Mouse (Mus musculus) adrenal gland, postnatal 4 days (tissue): Measurements from ENCODE around the gene Ap2a1. TPM values are rescaled to one million over a fixed set of nuclear protein-coding genes. Genes with fewer than 3 reads are reported as not detected.

Experiments used
- DNase-seq, 2 experiments: peaks; one replicate each; pipeline ENCODE4 v3.0.0; 2021 to 2022; ENCODE audit warnings: low spot score in 2 of 2, mixed read lengths in 2 of 2
- total RNA-seq, 2 experiments: library from RNA; stranded (reverse); gene quantifications; 2 replicates each; pipeline ENCODE4 v1.2.3; 2021

Gene Ap2a1
- total RNA-seq, 2 experiments from 2014 or later, result 99.9 to 107 TPM

DNA sequence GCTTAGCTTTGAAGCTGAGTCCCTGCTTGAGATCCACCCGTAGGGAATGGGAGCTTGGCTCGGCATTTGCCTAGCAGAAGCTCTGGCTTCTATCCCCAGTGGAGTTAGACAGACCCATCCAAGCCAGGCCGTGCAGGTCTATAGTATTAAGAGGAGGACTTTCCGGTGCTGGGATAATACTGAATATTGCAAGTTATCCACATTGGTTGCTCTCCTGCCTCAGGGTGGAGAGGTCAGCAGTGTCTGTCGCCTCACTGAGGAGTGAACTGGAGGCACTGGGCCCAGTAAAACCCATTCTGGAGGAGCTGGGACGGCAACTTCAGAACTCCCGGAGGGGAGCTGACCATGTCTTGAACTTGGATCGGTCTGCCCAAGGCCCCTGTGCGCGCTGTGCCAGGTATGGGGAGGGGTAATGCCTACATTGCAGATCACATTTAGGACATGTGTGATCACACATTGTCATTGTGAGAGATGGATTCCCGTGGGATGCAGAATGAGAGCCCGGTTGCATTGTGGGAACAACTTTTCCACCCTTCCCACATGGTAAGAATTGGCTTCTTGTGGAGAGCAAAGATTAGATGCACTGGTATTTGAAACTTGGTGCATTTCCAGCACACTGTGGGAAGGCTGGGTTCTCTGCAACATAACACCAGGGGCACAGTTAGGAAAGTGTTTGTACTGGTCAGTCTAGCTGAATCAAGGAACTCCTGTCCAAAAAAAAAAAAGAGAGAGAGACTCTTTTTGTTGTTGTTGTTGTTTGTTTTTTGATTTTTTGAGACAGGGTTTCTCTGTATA lies 25.0 kb upstream of the Ap2a1 start:
- no peak for DNase-seq

DNA sequence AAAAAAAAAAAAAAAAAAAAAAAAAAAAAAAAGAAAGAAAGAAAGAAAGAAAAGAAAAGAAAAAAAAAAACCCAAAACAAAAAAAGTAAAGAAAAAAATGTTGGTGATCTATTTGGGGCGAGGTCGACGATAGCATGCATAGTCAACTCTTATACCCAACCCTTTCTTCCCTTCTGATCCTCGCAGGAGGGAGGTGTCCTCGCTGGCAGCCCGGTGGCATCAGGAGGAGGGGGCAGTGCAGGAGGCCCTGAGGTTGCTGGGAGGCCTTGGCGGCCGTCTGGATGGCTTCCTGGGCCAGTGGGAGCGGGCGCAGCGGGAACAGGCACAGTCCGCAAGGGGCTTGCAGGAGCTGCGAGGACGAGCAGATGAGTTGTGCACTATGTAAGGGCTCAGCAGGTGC lies 24.3 kb upstream of the Ap2a1 start:
- DNase-seq, result no peak

DNA sequence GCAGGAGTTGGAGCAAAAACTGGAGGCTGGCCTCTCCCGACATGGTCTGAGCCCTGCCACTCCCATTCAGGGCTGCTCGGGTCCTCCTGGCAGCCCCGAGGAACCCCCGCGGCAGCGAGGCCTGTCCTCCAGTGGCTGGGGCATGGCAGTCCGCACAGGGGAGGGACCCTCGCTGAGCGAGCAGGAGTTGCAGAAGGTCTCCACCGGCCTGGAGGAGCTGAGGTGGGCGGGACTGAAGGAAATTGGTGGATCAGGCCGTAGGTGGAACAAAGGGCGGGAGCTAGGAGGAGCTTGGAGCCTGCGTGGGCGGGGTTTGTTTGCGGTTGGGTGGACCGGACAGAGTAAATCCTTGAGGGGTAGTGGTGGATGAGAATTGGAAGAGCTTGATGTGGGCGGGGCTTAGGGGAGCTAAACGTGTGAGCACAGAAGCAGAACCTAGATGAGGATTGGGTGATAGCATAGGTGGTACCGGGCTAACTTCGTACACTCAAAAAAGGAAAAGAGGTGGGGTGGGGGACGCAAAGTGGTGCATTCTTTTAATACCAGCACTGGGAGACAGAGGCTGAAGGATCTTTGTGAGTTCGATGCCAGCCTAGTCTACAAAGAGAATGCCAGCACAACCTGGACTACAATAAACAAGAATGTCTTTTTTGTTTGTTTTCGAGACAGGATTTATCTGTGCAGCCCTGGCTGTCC lies 23.5 kb upstream of the Ap2a1 start:
- DNase-seq, result peak; percentile 65 to 81

DNA sequence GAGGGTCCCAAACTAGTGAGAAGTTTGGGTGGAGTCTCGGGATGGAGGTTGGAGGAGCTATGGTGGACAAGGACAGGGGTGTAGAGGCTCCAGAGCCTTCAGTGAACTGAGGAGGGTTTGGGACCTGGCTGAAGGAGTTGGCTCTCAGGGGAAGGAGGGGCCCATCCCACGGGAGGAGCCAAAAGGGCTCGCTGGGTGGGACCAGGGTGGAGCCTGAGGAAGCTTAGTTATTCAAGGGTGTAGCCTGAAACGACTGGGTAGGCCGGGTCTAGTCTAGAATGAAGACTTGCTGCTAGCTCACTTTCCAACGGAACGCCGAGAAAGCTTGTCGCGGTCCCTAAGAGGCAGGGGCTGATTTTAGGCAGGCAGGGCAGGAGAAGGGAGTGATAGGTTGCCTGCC lies 22.7 kb upstream of the Ap2a1 start:
- DNase-seq, result peak in 1 of 2 experiments; percentile 44

- no peak for DNase-seq
Measured at GRCm38 (mm10) chr7:44949922-44950321, 20.6 kb upstream of the Ap2a1 start.

GRCm38 (mm10) chr7:44942904-44943303 lies 13.6 kb upstream of the Ap2a1 start, which contains the start of gene Tsks:
Gene Tsks, plus strand, starts transcription at chr7:44943204.
- DNase-seq, result no peak

DNA sequence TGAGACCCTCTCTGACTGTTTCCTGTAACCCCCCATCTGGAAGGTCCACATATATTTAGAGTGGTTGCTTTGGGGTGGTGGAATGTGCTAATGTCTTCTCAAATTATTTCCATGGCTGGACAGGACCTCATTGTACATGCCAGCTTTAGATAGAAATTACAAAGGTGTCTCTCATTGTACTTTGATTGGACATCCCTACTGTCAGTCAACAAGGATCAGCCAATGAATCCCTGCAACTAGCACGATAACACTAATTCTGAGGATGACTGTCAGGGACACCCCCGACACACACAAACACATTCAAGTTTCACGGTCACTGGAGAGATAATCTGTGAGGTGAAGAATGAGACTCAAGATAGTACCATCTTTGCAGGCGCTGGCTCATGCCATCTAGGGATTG lies 9.4 kb upstream of the Ap2a1 start:
- no peak for DNase-seq

- DNase-seq, result no peak
Measured at GRCm38 (mm10) chr7:44928570-44928969, 726 bp downstream of the Ap2a1 start.

DNA sequence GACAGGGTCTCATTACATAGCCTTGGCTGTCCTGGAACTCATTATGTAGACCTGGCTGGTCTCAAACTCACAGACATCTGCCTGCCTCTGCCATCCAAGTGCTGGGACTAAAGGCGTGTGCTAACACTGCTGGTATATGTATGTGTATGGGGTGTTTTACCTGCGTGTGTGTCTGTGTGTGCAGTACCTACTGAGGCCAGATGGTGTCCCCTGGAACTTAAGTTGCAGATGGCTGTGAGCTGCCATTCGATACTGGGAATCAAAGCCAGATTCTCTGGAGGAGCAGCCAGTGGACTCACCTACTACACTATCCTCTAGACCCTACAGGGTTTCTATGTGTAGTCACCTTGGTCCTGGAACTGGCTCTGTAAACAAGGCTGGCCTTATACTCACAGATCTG lies 3.8 kb downstream of the Ap2a1 start:
- peak in 1 of 2 experiments; percentile 2 for DNase-seq

DNA sequence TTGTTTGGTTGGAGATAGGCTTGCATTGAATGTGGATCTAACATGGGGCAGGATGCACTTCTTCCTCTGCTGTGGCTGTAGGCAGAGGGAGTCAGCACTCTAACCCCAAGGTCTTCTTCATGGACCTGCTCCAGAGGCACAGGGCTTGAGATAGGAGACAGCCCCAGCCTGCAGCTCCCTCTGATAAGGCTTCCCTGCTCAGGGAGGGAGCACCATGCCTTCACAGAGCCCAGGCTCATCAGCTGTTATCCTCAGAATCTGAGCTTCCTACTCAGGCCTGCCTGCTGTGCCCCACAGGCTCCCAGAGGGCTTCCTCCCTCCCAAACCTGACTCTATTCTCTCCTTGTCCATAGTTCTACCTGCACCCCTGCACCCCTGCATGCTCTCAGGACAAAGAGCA lies 6.8 kb downstream of the Ap2a1 start:
- DNase-seq, result no peak

GRCm38 (mm10) chr7:44919127-44919526 lies 10.2 kb downstream of the Ap2a1 start:
- no peak for DNase-seq

GRCm38 (mm10) chr7:44918219-44918618 lies 11.1 kb downstream of the Ap2a1 start:
- no peak for DNase-seq

- DNase-seq, result peak in 1 of 2 experiments; percentile 2
Measured at GRCm38 (mm10) chr7:44916881-44917280, 12.4 kb downstream of the Ap2a1 start.

DNA sequence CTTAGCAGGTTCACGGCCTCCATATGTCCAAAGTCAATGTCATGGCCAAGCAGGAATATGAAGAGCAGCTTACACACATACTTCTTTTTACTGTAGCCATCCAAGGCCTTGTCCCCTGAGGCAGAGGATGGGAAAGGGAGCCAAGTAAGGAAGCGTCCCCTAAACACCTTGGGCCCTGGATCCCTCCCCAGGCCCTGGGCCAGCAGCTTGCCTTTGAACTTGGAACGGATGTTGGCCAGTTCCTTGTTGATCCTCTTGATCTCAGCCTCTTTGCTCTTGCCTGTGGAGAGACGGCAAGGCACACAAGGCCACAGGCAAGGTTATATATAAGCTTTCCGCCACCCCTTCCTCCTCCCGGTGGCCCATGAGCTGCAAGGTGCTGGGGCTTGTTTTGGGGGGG lies 13.1 kb downstream of the Ap2a1 start:
- DNase-seq, result peak in 1 of 2 experiments; percentile 1

DNA sequence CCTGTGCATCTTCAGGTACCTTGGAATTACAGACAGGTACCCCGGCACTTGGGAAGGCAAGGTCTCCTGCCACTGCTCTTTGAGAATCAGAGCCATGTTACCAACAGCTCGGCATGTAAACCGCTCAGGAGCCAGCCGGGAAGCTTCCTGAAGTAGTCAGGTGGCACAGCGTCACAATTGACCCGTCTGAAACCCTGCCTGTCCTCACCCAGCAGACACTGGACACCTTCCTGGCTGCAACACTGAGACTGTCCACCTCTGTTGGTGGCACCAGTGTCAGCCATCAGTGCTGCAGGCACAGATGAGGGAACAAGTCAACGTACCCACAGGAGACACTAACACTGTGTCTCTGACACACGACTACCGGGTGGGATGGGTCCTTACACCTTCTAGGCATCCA lies 14.0 kb downstream of the Ap2a1 start:
- peak in 1 of 2 experiments; percentile 1 for DNase-seq

GRCm38 (mm10) chr7:44914396-44914795 lies 14.9 kb downstream of the Ap2a1 start:
- DNase-seq, result no peak

- DNase-seq, result no peak
Measured at GRCm38 (mm10) chr7:44908706-44909476, 20.4 kb downstream of the Ap2a1 start.

DNA sequence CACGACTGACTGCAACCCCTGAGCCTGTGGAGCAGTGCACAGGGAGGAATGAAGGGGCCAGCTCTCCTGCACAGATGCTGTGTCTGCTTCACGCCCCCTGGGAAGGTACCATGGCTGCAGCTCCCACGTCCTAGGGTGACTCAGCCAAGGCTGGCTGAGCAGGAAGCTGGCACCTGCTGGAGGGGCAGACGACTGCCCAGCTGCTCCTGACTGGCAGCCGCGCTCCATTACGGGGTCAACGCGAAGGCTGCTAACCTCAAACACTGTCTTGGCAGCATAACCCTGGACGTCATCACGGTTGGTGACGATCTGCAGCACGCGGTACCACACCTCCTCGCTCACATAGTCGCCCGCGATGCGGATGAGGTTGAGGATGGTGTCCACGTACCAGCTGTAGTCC lies 23.9 kb downstream of the Ap2a1 start:
- DNase-seq, result no peak

DNA sequence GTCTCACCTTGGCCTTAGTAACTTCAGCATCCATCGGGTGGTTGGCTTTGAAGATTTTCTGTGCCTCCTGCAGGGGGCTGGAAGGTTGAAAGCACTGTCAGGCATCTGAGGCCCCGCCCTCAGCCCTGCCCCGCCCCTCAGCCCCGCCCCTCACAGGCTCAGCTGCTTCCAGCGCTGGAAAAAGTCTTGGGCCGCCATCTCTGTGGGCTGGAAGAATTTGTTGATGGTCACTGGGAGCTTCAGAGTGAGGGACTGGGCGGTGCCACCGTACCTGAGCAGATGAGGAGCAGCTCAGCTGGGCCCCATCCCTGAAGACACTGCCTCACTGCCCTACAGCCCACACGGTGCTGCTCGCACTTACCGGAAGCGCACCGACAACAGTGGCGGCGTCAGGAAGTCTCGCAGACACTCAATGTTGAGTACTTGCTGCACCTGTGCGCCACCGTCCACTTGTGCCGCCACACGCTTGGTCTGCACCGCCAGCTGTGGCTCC lies 28.0 kb downstream of the Ap2a1 start:
- DNase-seq, result no peak

DNA sequence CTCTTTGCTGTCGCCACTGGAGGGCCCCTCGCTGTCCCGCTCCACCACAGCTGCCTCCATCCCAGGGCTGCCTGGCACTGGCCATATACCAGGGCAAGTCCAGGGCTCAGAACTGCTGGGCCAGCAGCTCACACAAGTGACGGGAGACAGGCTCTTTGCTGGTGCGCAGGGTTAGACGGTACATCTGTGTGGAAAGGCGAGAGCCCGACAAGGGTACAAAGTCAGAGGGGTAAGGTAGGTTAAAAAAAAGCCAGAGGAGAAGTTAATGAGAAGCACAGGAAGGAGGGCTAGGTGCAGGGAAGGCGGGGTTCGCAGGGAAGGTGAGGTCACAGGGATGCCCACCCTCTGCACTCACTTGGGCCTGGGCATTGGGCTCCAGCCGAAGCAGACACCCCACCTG lies 28.7 kb downstream of the Ap2a1 start:
- DNase-seq, result no peak

- no peak for DNase-seq
Measured at GRCm38 (mm10) chr7:44898607-44899006, 30.7 kb downstream of the Ap2a1 start.

DNA sequence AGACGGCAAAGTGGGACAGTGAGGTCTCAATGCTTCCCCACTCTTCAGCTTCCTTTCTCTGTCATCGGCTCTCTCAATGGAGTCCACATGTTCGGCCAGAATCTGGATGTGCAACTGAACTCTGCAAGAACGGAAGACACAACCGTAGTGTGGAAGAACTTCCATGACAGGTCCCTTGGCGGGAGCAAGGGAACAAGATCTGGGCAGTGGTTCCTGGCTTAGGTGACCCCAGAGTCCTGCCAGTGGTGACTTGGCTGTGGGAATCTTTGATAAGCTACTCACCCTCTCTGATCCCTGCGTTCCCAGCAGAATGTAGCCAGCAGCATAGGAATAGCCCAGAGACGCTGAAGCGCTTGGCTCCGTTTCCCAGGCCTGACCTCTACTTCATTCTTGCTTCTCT lies 32.8 kb downstream of the Ap2a1 start:
- no peak for DNase-seq
